Mouse (Mus musculus): ENCODE data around the gene Serpinb5. TPM values are rescaled to one million over a fixed set of nuclear protein-coding genes. Genes with fewer than 3 reads are reported as not detected.

The Serpinb5 gene
- polyA plus RNA-seq (2015; fragmentation: Nextera tagmentation; extraction: Ambion mirVana): 0.13 and 0.26 TPM in 2 replicates

DNA sequence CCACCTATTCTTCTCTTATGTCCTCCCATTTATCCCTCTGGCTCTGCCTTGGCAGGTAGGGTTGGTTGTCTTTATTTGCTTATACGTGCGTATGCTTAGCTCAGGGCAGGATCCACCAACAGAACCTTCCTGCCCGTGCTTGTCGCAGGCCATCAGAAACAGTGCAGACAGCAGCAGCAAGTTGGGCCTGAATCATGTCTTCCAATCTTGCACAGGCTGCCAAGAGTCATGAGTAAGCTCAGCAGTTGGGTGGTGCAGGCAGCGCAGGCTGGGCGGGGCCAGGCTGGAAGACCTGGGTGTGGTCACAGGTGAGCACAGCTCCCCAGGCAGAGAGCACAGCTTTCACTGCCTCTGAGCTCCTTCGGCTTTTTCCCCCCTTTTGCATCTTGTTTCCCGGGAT lies at the start of gene Serpinb5:
TSS of gene Serpinb5 (plus strand) at position 327 of the 400 bp plus-strand sequence.
- no peaks in the 10 kb centered on the region for H3K27me3 ChIP-seq (replicated peaks; ENCODE audit: control insufficient read depth, insufficient read depth, low read length)
- no peak within 1 kb of the TSS for H3K9ac ChIP-seq (ENCODE audit: low read depth, low read length)
- H3K4me3 ChIP-seq (ENCODE audit: low read length): no peak within 1 kb of the TSS
- no peaks in the 10 kb centered on the region for H3K9me3 ChIP-seq (ENCODE audit: control insufficient read depth, low read length)
- H3K36me3 ChIP-seq (ENCODE audit: control insufficient read depth, insufficient read depth, low read length): no peaks in the 10 kb centered on the region
- WGBS: 46% methylated on average over 8 of the region's 8 CpGs
- no peaks in the 10 kb centered on the region for H3K4me1 ChIP-seq (ENCODE audit: control insufficient read depth, insufficient read depth, low read length)
- ATAC-seq: peak; percentile 81
- H3K27ac ChIP-seq (ENCODE audit: low read length): no peak within 1 kb of the TSS
- H3K4me2 ChIP-seq (ENCODE audit: low read depth, low read length): no peak within 1 kb of the TSS

DNA sequence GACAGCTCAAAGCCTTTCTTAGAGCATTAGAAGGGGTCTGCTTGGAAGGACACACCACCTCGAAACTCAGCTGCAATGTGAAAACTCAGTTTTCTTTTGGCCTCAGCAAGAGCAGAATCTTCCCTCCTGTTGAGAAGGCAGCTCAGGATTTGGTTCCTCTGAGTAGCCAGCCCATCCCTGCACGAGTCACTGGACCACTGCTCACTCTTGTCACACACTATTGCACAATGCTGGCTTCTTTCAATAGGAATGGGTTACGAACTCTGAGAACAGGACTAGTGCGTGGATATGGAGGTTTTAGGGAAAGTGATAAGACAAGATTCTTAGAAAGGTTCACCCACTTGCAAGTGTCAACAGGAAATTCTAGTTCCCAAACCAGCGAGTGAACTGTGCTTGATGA lies 46.1 kb upstream of the Serpinb5 start:
- no peaks in the 10 kb centered on the region for H3K36me3 ChIP-seq (ENCODE audit: control insufficient read depth, insufficient read depth, low read length)
- no peak overlapping the region for H3K9ac ChIP-seq (ENCODE audit: low read depth, low read length)
- 62% methylated on average over 5 of the region's 5 CpGs for WGBS
- no peaks in the 10 kb centered on the region for H3K27me3 ChIP-seq (replicated peaks; ENCODE audit: control insufficient read depth, insufficient read depth, low read length)
- no peak for ATAC-seq
- H3K27ac ChIP-seq (ENCODE audit: low read length): no peak overlapping the region
- no peaks in the 10 kb centered on the region for H3K9me3 ChIP-seq (ENCODE audit: control insufficient read depth, low read length)
- H3K4me2 ChIP-seq (ENCODE audit: low read depth, low read length): no peak overlapping the region
- no peak overlapping the region for H3K4me3 ChIP-seq (ENCODE audit: low read length)
- no peaks in the 10 kb centered on the region for H3K4me1 ChIP-seq (ENCODE audit: control insufficient read depth, insufficient read depth, low read length)

DNA sequence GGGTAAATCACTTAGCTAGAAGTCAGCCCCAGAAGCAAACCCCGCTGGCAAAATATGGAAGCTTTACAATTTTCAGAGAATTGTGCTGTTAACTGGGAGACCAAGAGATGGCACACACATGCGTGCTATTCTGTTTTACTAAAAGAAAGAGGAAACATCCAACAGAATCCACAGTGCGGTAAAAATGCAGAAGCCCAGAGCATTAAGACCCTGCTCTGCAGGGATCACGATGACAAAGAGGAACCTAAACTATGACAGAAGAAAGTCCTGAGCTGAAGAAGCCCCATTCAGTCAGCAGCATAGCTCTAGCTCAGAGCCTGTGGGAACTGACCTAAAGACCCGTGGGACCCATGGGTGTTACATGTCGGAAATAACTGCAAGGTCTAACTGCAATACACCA lies 45.7 kb upstream of the Serpinb5 start:
- Histone ChIP-seq H3K9me3 (ENCODE audit: control insufficient read depth, low read length) (no peaks in the 10 kb centered on the region), H3K4me2 (ENCODE audit: low read depth, low read length) (no peak overlapping the region), H3K4me1 (ENCODE audit: control insufficient read depth, insufficient read depth, low read length) (no peaks in the 10 kb centered on the region), H3K27ac (ENCODE audit: low read length) (no peak overlapping the region), H3K4me3 (ENCODE audit: low read length) (no peak overlapping the region), H3K27me3 (replicated peaks; ENCODE audit: control insufficient read depth, insufficient read depth, low read length) (no peaks in the 10 kb centered on the region), H3K36me3 (ENCODE audit: control insufficient read depth, insufficient read depth, low read length) (no peaks in the 10 kb centered on the region), H3K9ac (ENCODE audit: low read depth, low read length) (no peak overlapping the region)
- 77% methylated on average over 6 of the region's 6 CpGs for WGBS
- no peak for ATAC-seq

DNA sequence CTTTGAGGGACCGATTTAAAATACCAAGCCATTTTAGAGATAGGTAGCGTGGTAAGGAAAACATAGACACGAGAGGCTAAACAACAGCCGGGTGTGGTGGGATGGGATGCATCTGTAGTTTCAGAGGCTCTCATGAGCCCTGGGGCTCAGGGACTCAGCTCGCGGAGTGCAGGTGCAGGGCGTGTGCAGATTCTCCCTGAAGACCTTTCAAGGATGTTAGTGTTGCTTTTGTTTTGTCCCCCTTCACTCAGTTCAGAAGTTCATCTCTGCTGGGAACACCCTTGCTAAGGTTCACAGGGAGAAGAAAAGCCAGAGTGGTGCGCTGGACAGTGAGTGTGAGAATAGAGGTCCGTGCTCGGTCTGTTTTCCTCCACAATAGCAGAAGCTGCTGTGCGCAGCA lies 44.2 kb upstream of the Serpinb5 start:
- no peak overlapping the region for H3K4me3 ChIP-seq (ENCODE audit: low read length)
- WGBS: 85% methylated on average over 11 of the region's 11 CpGs
- no peak overlapping the region for H3K9ac ChIP-seq (ENCODE audit: low read depth, low read length)
- no peak for ATAC-seq
- H3K4me1 ChIP-seq (ENCODE audit: control insufficient read depth, insufficient read depth, low read length): no peaks in the 10 kb centered on the region
- no peak overlapping the region for H3K4me2 ChIP-seq (ENCODE audit: low read depth, low read length)
- no peaks in the 10 kb centered on the region for H3K27me3 ChIP-seq (replicated peaks; ENCODE audit: control insufficient read depth, insufficient read depth, low read length)
- H3K36me3 ChIP-seq (ENCODE audit: control insufficient read depth, insufficient read depth, low read length): no peaks in the 10 kb centered on the region
- H3K27ac ChIP-seq (ENCODE audit: low read length): no peak overlapping the region
- no peaks in the 10 kb centered on the region for H3K9me3 ChIP-seq (ENCODE audit: control insufficient read depth, low read length)

DNA sequence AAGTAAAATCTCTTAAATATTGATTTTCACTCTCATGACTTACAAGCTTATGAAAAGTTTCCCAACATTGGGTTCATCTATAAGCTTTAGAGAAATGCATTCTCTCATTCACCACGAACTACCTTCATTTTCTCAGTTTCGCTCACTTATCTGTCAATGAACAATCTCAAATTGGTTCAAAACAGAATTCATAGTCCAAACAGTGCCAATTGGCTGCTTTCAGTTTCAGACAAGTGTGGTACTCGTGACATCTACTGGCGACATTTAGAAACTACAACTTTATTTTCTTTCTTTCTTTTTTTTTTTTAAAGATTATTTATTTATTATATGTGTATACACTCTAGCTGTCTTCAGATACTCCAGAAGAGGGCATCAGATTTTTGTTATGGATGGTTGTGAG lies 42.6 kb upstream of the Serpinb5 start:
- Histone ChIP-seq H3K36me3 (ENCODE audit: control insufficient read depth, insufficient read depth, low read length) (no peaks in the 10 kb centered on the region), H3K9me3 (ENCODE audit: control insufficient read depth, low read length) (no peaks in the 10 kb centered on the region), H3K27me3 (replicated peaks; ENCODE audit: control insufficient read depth, insufficient read depth, low read length) (no peaks in the 10 kb centered on the region), H3K9ac (ENCODE audit: low read depth, low read length) (no peak overlapping the region), H3K4me3 (ENCODE audit: low read length) (no peak overlapping the region), H3K4me1 (ENCODE audit: control insufficient read depth, insufficient read depth, low read length) (no peaks in the 10 kb centered on the region), H3K27ac (ENCODE audit: low read length) (no peak overlapping the region), H3K4me2 (ENCODE audit: low read depth, low read length) (no peak overlapping the region)
- ATAC-seq: peak; percentile 50; the same call in 1 of the 2 replicates
- 23% methylated on average over 4 of the region's 4 CpGs for WGBS

DNA sequence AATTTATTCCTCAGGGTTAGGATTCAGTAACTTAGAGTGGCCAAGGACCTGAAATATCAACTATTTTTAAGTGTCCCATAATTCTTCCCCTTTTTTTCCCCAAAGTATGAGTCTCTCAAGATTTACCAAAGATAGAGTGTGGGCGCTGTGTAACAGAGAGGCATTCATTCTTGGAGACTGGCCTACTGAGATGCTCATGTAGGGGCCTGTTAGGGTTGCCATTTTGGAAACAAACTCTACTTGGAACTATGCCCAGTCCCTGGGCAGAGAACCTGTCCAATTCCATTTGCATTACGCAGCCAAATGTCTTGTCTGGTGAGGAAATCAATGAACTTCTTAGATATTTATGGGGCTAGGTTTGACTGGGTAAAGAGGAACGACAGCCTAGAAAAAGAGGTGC lies 38.7 kb upstream of the Serpinb5 start:
- H3K36me3 ChIP-seq (ENCODE audit: control insufficient read depth, insufficient read depth, low read length): no peaks in the 10 kb centered on the region
- H3K9me3 ChIP-seq (ENCODE audit: control insufficient read depth, low read length): no peaks in the 10 kb centered on the region
- 66% methylated on average over 3 of the region's 3 CpGs for WGBS
- no peak overlapping the region for H3K9ac ChIP-seq (ENCODE audit: low read depth, low read length)
- H3K4me2 ChIP-seq (ENCODE audit: low read depth, low read length): no peak overlapping the region
- H3K27ac ChIP-seq (ENCODE audit: low read length): no peak overlapping the region
- H3K4me3 ChIP-seq (ENCODE audit: low read length): no peak overlapping the region
- no peak for ATAC-seq
- H3K27me3 ChIP-seq (replicated peaks; ENCODE audit: control insufficient read depth, insufficient read depth, low read length): no peaks in the 10 kb centered on the region
- no peaks in the 10 kb centered on the region for H3K4me1 ChIP-seq (ENCODE audit: control insufficient read depth, insufficient read depth, low read length)

DNA sequence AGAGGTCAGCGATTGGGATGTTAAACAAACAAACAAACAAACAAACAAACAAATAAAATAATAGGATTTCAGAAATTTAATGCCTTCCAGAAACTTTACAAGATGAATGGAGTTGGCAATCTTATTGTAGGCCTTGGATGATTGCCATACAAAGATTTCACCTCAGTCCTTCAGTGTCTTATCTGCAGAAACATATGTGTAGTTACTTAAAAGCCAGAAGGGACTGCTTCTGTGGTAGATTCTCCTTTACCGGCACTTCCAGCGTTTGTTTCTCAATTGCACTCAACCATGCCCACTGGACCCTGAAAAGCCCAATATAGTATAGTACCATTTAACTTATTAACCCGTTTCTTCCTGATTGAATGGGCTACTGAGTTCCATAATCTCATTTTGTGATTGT lies 32.2 kb upstream of the Serpinb5 start:
- Histone ChIP-seq H3K27me3 (replicated peaks; ENCODE audit: control insufficient read depth, insufficient read depth, low read length) (no peaks in the 10 kb centered on the region), H3K4me3 (ENCODE audit: low read length) (no peak overlapping the region), H3K9ac (ENCODE audit: low read depth, low read length) (no peak overlapping the region), H3K27ac (ENCODE audit: low read length) (no peak overlapping the region), H3K4me1 (ENCODE audit: control insufficient read depth, insufficient read depth, low read length) (no peaks in the 10 kb centered on the region), H3K9me3 (ENCODE audit: control insufficient read depth, low read length) (no peaks in the 10 kb centered on the region), H3K4me2 (ENCODE audit: low read depth, low read length) (no peak overlapping the region), H3K36me3 (ENCODE audit: control insufficient read depth, insufficient read depth, low read length) (no peaks in the 10 kb centered on the region)
- no peak for ATAC-seq
- WGBS: 74% methylated on average over 4 of the region's 4 CpGs

DNA sequence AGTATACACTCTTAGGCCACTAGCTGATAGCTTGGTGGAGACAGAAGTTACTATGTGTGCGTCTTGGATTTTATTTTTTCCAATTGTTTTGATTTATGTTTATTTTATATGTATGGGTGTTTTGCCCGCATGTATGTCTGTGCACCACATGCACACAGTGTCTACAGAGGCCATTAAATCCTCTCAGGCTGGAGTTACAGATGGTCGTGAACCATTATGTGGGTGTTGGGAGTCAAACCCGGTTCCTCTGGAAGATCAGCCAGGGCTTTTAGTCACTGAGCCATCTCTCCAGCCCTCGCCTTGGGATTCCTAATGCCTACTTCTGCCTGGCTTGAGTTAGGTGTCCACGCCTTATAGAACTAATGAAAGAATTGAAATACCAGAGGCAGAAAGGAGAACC lies 4.6 kb downstream of the Serpinb5 start:
- ATAC-seq: no peak
- no peak overlapping the region for H3K4me2 ChIP-seq (ENCODE audit: low read depth, low read length)
- 89% methylated on average over 6 of the region's 6 CpGs for WGBS

DNA sequence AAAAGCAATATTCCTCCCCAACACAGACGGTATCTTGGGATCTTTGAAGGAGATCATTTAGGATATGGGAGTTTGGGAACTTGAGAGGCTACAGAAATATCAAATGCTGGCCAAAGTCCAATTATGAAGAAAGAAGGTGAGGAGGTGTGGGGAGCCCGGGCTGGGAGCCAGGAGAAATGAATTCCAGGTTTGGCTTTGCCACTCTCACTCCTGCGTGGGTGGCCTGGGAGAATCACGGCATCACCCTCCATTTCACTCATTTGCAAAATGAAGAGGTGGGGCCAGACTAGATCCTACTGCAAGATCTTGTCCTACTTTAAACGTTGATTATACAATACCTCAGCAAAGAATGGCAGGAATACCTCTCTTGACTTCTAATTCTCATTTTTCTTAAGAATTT lies 5.1 kb downstream of the Serpinb5 start:
- H3K4me1 ChIP-seq (ENCODE audit: control insufficient read depth, insufficient read depth, low read length): no peaks in the 10 kb centered on the region
- H3K27me3 ChIP-seq (replicated peaks; ENCODE audit: control insufficient read depth, insufficient read depth, low read length): no peaks in the 10 kb centered on the region
- H3K36me3 ChIP-seq (ENCODE audit: control insufficient read depth, insufficient read depth, low read length): no peaks in the 10 kb centered on the region
- H3K9me3 ChIP-seq (ENCODE audit: control insufficient read depth, low read length): no peaks in the 10 kb centered on the region
- WGBS: 74% methylated on average over 5 of the region's 5 CpGs
- no peak for ATAC-seq
- no peak overlapping the region for H3K4me2 ChIP-seq (ENCODE audit: low read depth, low read length)
- no peak overlapping the region for H3K4me3 ChIP-seq (ENCODE audit: low read length)
- no peak overlapping the region for H3K9ac ChIP-seq (ENCODE audit: low read depth, low read length)
- no peak overlapping the region for H3K27ac ChIP-seq (ENCODE audit: low read length)

More for the DNA sequence above, 4.6 kb downstream of the Serpinb5 start:
- no peak overlapping the region for H3K4me3 ChIP-seq (ENCODE audit: low read length)
- H3K9me3 ChIP-seq (ENCODE audit: control insufficient read depth, low read length): no peaks in the 10 kb centered on the region
- no peaks in the 10 kb centered on the region for H3K27me3 ChIP-seq (replicated peaks; ENCODE audit: control insufficient read depth, insufficient read depth, low read length)
- no peak overlapping the region for H3K27ac ChIP-seq (ENCODE audit: low read length)
- no peaks in the 10 kb centered on the region for H3K36me3 ChIP-seq (ENCODE audit: control insufficient read depth, insufficient read depth, low read length)
- H3K4me1 ChIP-seq (ENCODE audit: control insufficient read depth, insufficient read depth, low read length): no peaks in the 10 kb centered on the region
- H3K9ac ChIP-seq (ENCODE audit: low read depth, low read length): no peak overlapping the region

DNA sequence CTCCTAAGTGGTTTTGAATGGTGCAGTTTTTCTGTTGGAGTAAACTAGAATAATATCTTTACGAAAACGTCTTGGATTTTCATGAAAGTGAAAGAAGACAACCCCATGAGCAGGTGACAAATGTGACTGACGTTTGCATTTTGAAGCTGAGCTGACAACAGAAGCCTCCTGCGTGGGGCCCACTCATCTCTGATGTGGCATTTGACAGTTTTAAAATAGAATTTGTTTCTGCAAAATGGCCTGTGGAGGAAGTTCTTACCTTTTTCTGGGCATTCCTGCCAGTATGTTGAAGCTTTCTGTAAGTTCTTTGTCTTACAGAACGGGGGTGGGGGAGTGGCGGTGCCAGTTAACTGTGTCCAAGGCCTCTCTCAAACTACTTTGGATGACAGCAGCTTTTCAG lies 5.8 kb downstream of the Serpinb5 start:
- H3K9ac ChIP-seq (ENCODE audit: low read depth, low read length): no peak overlapping the region
- H3K9me3 ChIP-seq (ENCODE audit: control insufficient read depth, low read length): no peaks in the 10 kb centered on the region
- H3K4me1 ChIP-seq (ENCODE audit: control insufficient read depth, insufficient read depth, low read length): no peaks in the 10 kb centered on the region
- no peak for ATAC-seq
- H3K4me2 ChIP-seq (ENCODE audit: low read depth, low read length): no peak overlapping the region
- H3K27ac ChIP-seq (ENCODE audit: low read length): no peak overlapping the region
- no peaks in the 10 kb centered on the region for H3K36me3 ChIP-seq (ENCODE audit: control insufficient read depth, insufficient read depth, low read length)
- no peak overlapping the region for H3K4me3 ChIP-seq (ENCODE audit: low read length)
- 78% methylated on average over 6 of the region's 6 CpGs for WGBS
- H3K27me3 ChIP-seq (replicated peaks; ENCODE audit: control insufficient read depth, insufficient read depth, low read length): no peaks in the 10 kb centered on the region
